Mouse (Mus musculus): Measurements from ENCODE around the gene Dhps. TPM values are rescaled to one million over a fixed set of nuclear protein-coding genes. Genes with fewer than 3 reads are reported as not detected.
"Not testable (repeated sequence)": the region's sequence is repeated elsewhere in the genome, so short reads cannot be mapped to it uniquely, and the experiment has no call there.

Gene Dhps
- polyA plus RNA-seq, 1 experiment from 2014 or later: 66.8 TPM

DNA sequence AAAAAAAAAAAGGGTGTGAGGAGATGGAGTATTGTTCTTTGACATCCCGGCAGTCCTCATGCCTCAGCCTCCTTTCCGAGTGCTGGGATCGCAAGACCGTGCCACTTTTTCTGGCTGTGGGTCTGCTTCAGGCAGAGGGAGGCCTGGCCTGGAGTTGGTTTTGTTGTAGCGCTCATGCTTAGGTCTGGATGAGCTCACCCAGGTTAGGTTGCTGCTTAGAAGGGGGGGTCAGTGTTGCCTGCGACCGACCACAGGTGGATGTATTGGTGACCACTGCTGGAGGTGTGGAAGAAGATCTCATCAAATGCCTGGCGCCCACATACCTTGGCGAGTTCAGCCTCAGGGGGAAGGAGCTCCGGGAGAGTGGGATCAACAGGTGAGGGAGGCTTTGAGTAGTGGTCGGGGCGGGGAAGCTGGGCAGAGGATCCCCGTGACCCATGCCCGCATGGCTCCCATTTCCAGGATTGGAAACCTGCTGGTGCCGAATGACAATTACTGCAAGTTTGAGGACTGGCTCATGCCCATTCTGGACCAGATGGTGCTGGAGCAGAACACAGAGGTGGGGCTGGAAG is 1.6 kb downstream of the Dhps start:
- no peak overlapping the region for H3K27ac ChIP-seq (ENCODE audit: low read depth, low read length)
- H3K27me3 ChIP-seq (ENCODE audit: control insufficient read depth, insufficient read depth, low read length): no peaks in the 10 kb centered on the region
- H3K36me3 ChIP-seq (ENCODE audit: control insufficient read depth, insufficient read depth, low read length): peaks cover 16% of the 10 kb centered on the region
- 91% methylated on average over 15 of the region's 15 CpGs for WGBS
- ATAC-seq (ENCODE audit: low FRiP score): no peak
- no peak overlapping the region for H3K9ac ChIP-seq (ENCODE audit: low read length)
- H3K9me3 ChIP-seq (ENCODE audit: control insufficient read depth, low read length): no peaks in the 10 kb centered on the region
- peaks cover 8% of the 10 kb centered on the region for H3K4me1 ChIP-seq (ENCODE audit: control insufficient read depth, insufficient read depth, low read length)
- H3K4me2 ChIP-seq: no peak overlapping the region
- peak; percentile 79 for DNase-seq (ENCODE audit: low spot score, missing footprints)
- H3K4me3 ChIP-seq (ENCODE audit: low read depth, low read length): no peak overlapping the region

DNA sequence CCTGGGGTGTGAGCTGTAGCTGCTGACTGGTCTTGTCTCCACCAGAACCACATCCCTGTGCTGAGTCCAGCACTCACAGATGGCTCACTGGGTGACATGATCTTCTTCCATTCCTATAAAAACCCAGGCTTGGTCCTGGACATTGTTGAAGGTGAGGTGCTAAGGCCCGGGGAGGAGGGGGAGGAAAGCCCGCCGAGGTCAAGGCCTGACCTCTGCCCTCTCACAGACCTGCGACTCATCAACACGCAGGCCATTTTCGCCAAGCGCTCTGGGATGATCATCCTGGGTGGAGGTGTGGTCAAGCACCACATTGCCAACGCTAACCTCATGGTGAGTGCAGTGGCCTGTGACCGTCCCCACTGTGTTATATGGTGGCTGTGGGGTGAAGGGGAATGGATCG is 2.6 kb downstream of the Dhps start:
- DNase-seq (ENCODE audit: low spot score, missing footprints): peak; percentile 77
- H3K9me3 ChIP-seq (ENCODE audit: control insufficient read depth, low read length): no peaks in the 10 kb centered on the region
- H3K36me3 ChIP-seq (ENCODE audit: control insufficient read depth, insufficient read depth, low read length): peaks cover 16% of the 10 kb centered on the region
- no peak overlapping the region for H3K4me2 ChIP-seq
- H3K9ac ChIP-seq (ENCODE audit: low read length): no peak overlapping the region
- WGBS: 82% methylated on average over 10 of the region's 10 CpGs
- ATAC-seq (ENCODE audit: low FRiP score): no peak
- no peak overlapping the region for H3K27ac ChIP-seq (ENCODE audit: low read depth, low read length)
- no peak overlapping the region for H3K4me3 ChIP-seq (ENCODE audit: low read depth, low read length)
- peaks cover 8% of the 10 kb centered on the region for H3K4me1 ChIP-seq (ENCODE audit: control insufficient read depth, insufficient read depth, low read length)
- no peaks in the 10 kb centered on the region for H3K27me3 ChIP-seq (ENCODE audit: control insufficient read depth, insufficient read depth, low read length)

GRCm38 (mm10) chr8:85074617-85075016 is 3.1 kb downstream of the Dhps start:
- DNase-seq (ENCODE audit: low spot score, missing footprints): peak; percentile 33

GRCm38 (mm10) chr8:85076001-85076400 is 4.4 kb downstream of the Dhps start:
- no peaks in the 10 kb centered on the region for H3K27me3 ChIP-seq (ENCODE audit: control insufficient read depth, insufficient read depth, low read length)
- H3K9me3 ChIP-seq (ENCODE audit: control insufficient read depth, low read length): no peaks in the 10 kb centered on the region
- no peak overlapping the region for H3K4me3 ChIP-seq (ENCODE audit: low read depth, low read length)
- DNase-seq (ENCODE audit: low spot score, missing footprints): peak; percentile 88
- H3K4me2 ChIP-seq: no peak overlapping the region
- peaks cover 16% of the 10 kb centered on the region for H3K4me1 ChIP-seq (ENCODE audit: control insufficient read depth, insufficient read depth, low read length)
- peaks cover 16% of the 10 kb centered on the region for H3K36me3 ChIP-seq (ENCODE audit: control insufficient read depth, insufficient read depth, low read length)
- no peak for ATAC-seq (ENCODE audit: low FRiP score)
- no peak overlapping the region for H3K27ac ChIP-seq (ENCODE audit: low read depth, low read length)
- WGBS: 81% methylated on average over 9 of the region's 9 CpGs
- no peak overlapping the region for H3K9ac ChIP-seq (ENCODE audit: low read length)

More at GRCm38 (mm10) chr8:85074617-85075016, 3.1 kb downstream of the Dhps start:
- H3K4me1 ChIP-seq (ENCODE audit: control insufficient read depth, insufficient read depth, low read length): peaks cover 11% of the 10 kb centered on the region
- no peaks in the 10 kb centered on the region for H3K27me3 ChIP-seq (ENCODE audit: control insufficient read depth, insufficient read depth, low read length)
- no peaks in the 10 kb centered on the region for H3K9me3 ChIP-seq (ENCODE audit: control insufficient read depth, low read length)
- 94% methylated on average over 10 of the region's 10 CpGs for WGBS
- H3K27ac ChIP-seq (ENCODE audit: low read depth, low read length): no peak overlapping the region
- H3K9ac ChIP-seq (ENCODE audit: low read length): no peak overlapping the region
- no peak overlapping the region for H3K4me3 ChIP-seq (ENCODE audit: low read depth, low read length)
- H3K36me3 ChIP-seq (ENCODE audit: control insufficient read depth, insufficient read depth, low read length): peaks cover 16% of the 10 kb centered on the region
- ATAC-seq (ENCODE audit: low FRiP score): no peak
- no peak overlapping the region for H3K4me2 ChIP-seq

DNA sequence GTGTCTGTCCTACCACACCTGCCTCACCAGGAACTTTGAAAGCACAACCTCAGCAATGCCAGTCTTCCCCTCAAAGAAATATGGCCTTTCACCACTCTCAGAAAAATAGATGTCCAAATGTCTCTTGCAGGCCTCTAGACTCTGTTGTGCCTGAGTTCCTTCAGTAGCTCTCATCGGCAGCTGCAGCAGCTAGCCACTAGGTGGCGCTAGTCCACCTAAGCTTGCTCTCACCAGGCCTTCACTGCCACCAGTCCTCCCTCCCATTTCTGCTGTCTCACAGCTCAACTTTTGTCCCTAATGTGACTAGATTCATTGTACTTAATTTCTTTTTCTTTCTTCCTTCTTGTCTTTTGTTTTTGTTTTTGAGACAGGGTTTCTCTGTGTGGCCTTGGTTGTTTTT is 5.4 kb downstream of the Dhps start:
- no peak overlapping the region for H3K27ac ChIP-seq (ENCODE audit: low read depth, low read length)
- H3K9ac ChIP-seq (ENCODE audit: low read length): no peak overlapping the region
- DNase-seq (ENCODE audit: low spot score, missing footprints): peak; percentile 97
- H3K27me3 ChIP-seq (ENCODE audit: control insufficient read depth, insufficient read depth, low read length): no peaks in the 10 kb centered on the region
- 0% methylated on average over 2 of the region's 2 CpGs for WGBS
- no peak overlapping the region for H3K4me2 ChIP-seq
- ATAC-seq (ENCODE audit: low FRiP score): no peak
- no peak overlapping the region for H3K4me3 ChIP-seq (ENCODE audit: low read depth, low read length)
- H3K9me3 ChIP-seq (ENCODE audit: control insufficient read depth, low read length): no peaks in the 10 kb centered on the region
- peaks cover 16% of the 10 kb centered on the region for H3K4me1 ChIP-seq (ENCODE audit: control insufficient read depth, insufficient read depth, low read length)
- H3K36me3 ChIP-seq (ENCODE audit: control insufficient read depth, insufficient read depth, low read length): peaks cover 16% of the 10 kb centered on the region

DNA sequence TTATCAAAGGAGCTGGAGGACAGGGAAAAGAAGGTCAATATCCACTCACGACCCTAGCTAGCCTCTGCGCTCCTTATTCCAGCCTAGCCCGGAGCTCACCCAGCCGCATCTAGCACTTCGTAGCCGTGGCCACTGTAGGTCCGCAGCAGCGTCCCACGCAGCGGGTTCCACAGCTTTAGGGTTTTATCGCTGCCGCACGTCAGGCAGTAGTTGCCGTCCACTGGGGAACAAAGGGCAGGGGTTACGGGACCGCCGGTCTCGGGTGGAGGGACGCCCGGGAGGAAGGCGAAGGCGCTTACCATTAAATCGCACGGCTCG is 8.6 kb downstream of the Dhps start:
- H3K9ac ChIP-seq (ENCODE audit: low read length): peak overlapping the region; percentile 92
- H3K9me3 ChIP-seq (ENCODE audit: control insufficient read depth, low read length): no peaks in the 10 kb centered on the region
- peak overlapping the region; percentile 87 for H3K4me3 ChIP-seq (ENCODE audit: low read depth, low read length)
- H3K27me3 ChIP-seq (ENCODE audit: control insufficient read depth, insufficient read depth, low read length): no peaks in the 10 kb centered on the region
- no peak for ATAC-seq (ENCODE audit: low FRiP score)
- under 1% methylated on average over 25 of the region's 25 CpGs for WGBS
- peaks cover 8% of the 10 kb centered on the region for H3K36me3 ChIP-seq (ENCODE audit: control insufficient read depth, insufficient read depth, low read length)
- H3K4me2 ChIP-seq: peak overlapping the region; percentile 93
- no peak overlapping the region for H3K27ac ChIP-seq (ENCODE audit: low read depth, low read length)
- no peak for DNase-seq (ENCODE audit: low spot score, missing footprints)
- peaks cover 10% of the 10 kb centered on the region for H3K4me1 ChIP-seq (ENCODE audit: control insufficient read depth, insufficient read depth, low read length)

GRCm38 (mm10) chr8:85080532-85081215 is 9.1 kb downstream of the Dhps start, which contains the start of gene Wdr83os:
Wdr83os (plus strand) TSS chr8:85080740.
- Histone ChIP-seq H3K4me3 (ENCODE audit: low read depth, low read length) (peak within 1 kb of the TSS; percentile 87), H3K36me3 (ENCODE audit: control insufficient read depth, insufficient read depth, low read length) (peaks cover 5% of the 10 kb centered on the region; the same call in 1 of the 2 replicates), H3K4me2 (peak within 1 kb of the TSS; percentile 93), H3K9me3 (ENCODE audit: control insufficient read depth, low read length) (no peaks in the 10 kb centered on the region), H3K4me1 (ENCODE audit: control insufficient read depth, insufficient read depth, low read length) (peaks cover 10% of the 10 kb centered on the region), H3K27ac (ENCODE audit: low read depth, low read length) (no peak within 1 kb of the TSS), H3K27me3 (ENCODE audit: control insufficient read depth, insufficient read depth, low read length) (no peaks in the 10 kb centered on the region), H3K9ac (ENCODE audit: low read length) (peak within 1 kb of the TSS; percentile 92)
- ATAC-seq (ENCODE audit: low FRiP score): peak; percentile 20
- WGBS: under 1% methylated on average over 30 of the region's 30 CpGs
- peak; percentile 98 for DNase-seq (ENCODE audit: low spot score, missing footprints)

- 2% methylated on average over 9 of the region's 9 CpGs for WGBS
- Histone ChIP-seq H3K27me3 (ENCODE audit: control insufficient read depth, insufficient read depth, low read length) (no peaks in the 10 kb centered on the region), H3K27ac (ENCODE audit: low read depth, low read length) (no peak within 1 kb of the TSS), H3K9ac (ENCODE audit: low read length) (peak within 1 kb of the TSS; percentile 92), H3K4me2 (peak within 1 kb of the TSS; percentile 93), H3K4me1 (ENCODE audit: control insufficient read depth, insufficient read depth, low read length) (peaks cover 10% of the 10 kb centered on the region), H3K36me3 (ENCODE audit: control insufficient read depth, insufficient read depth, low read length) (peaks cover 1% of the 10 kb centered on the region; the same call in 1 of the 2 replicates), H3K9me3 (ENCODE audit: control insufficient read depth, low read length) (no peaks in the 10 kb centered on the region), H3K4me3 (ENCODE audit: low read depth, low read length) (peak within 1 kb of the TSS; percentile 87)
- ATAC-seq (ENCODE audit: low FRiP score) (peak; percentile 56), DNase-seq (ENCODE audit: low spot score, missing footprints) (no peak)
These were observed 9.6 kb downstream of the Dhps start, which contains the start of gene Wdr83 for GRCm38 (mm10) chr8:85081216-85081555. Wdr83 (minus strand) TSS chr8:85081306.

GRCm38 (mm10) chr8:85082169-85082568 is 10.6 kb downstream of the Dhps start:
- not testable (repeated sequence) for H3K27me3 ChIP-seq (ENCODE audit: control insufficient read depth, insufficient read depth, low read length); H3K36me3 ChIP-seq (ENCODE audit: control insufficient read depth, insufficient read depth, low read length); H3K9me3 ChIP-seq (ENCODE audit: control insufficient read depth, low read length); DNase-seq (ENCODE audit: low spot score, missing footprints); H3K4me3 ChIP-seq (ENCODE audit: low read depth, low read length); ATAC-seq (ENCODE audit: low FRiP score); H3K4me2 ChIP-seq; H3K27ac ChIP-seq (ENCODE audit: low read depth, low read length); H3K9ac ChIP-seq (ENCODE audit: low read length)
- peaks cover 10% of the 10 kb centered on the region for H3K4me1 ChIP-seq (ENCODE audit: control insufficient read depth, insufficient read depth, low read length)
- WGBS: 94% methylated on average over 4 of the region's 4 CpGs

Data from midbrain, embryonic 11.5 days (tissue).